Mouse (Mus musculus): ENCODE results near the gene Aco1. TPM values are rescaled to one million over a fixed set of nuclear protein-coding genes. Genes with fewer than 3 reads are reported as not detected.

Gene Aco1
- polyA plus RNA-seq, 1 experiment from 2014 or later, result 51.9 TPM

- H3K4me3 ChIP-seq, result no peak overlapping the region
- no peaks in the 10 kb centered on the region for H3K9me3 ChIP-seq
- H3K9ac ChIP-seq, result no peak overlapping the region
- no peaks in the 10 kb centered on the region for H3K27me3 ChIP-seq
- no peak overlapping the region for H3K4me2 ChIP-seq (replicated peaks)
- peaks cover 5% of the 10 kb centered on the region for H3K4me1 ChIP-seq
- 54% methylated on average over 2 of the region's 2 CpGs for WGBS
- ATAC-seq (ENCODE audit: low FRiP score, low read depth), result no peak
- peaks cover 76% of the 10 kb centered on the region for H3K36me3 ChIP-seq
- H3K27ac ChIP-seq, result no peak overlapping the region
These were observed 49.4 kb downstream of the Aco1 start for GRCm38 (mm10) chr4:40192246-40192645.

GRCm38 (mm10) chr4:40193461-40193860, 50.6 kb downstream of the Aco1 start:
- Histone ChIP-seq H3K9me3 (no peaks in the 10 kb centered on the region), H3K27me3 (no peaks in the 10 kb centered on the region), H3K36me3 (peaks cover 76% of the 10 kb centered on the region), H3K4me1 (peaks cover 5% of the 10 kb centered on the region), H3K4me3 (no peak overlapping the region), H3K9ac (no peak overlapping the region), H3K27ac (no peak overlapping the region), H3K4me2 (replicated peaks) (no peak overlapping the region)
- ATAC-seq (ENCODE audit: low FRiP score, low read depth), result no peak
- 87% methylated on average over 9 of the region's 9 CpGs for WGBS

GRCm38 (mm10) chr4:40195336-40195735, 52.5 kb downstream of the Aco1 start:
- 83% methylated on average over 2 of the region's 2 CpGs for WGBS
- H3K9ac ChIP-seq, result no peak overlapping the region
- ATAC-seq (ENCODE audit: low FRiP score, low read depth), result no peak
- no peak overlapping the region for H3K4me2 ChIP-seq (replicated peaks)
- H3K36me3 ChIP-seq, result peaks cover 72% of the 10 kb centered on the region
- no peaks in the 10 kb centered on the region for H3K9me3 ChIP-seq
- H3K27ac ChIP-seq, result no peak overlapping the region
- H3K27me3 ChIP-seq, result no peaks in the 10 kb centered on the region
- H3K4me1 ChIP-seq, result peaks cover 5% of the 10 kb centered on the region
- no peak overlapping the region for H3K4me3 ChIP-seq

GRCm38 (mm10) chr4:40202205-40202604, 59.3 kb downstream of the Aco1 start:
- H3K4me1 ChIP-seq, result no peaks in the 10 kb centered on the region
- WGBS, result 67% methylated on average over 6 of the region's 6 CpGs
- H3K36me3 ChIP-seq, result peaks cover 52% of the 10 kb centered on the region
- no peak overlapping the region for H3K9ac ChIP-seq
- no peak for ATAC-seq (ENCODE audit: low FRiP score, low read depth)
- no peaks in the 10 kb centered on the region for H3K9me3 ChIP-seq
- H3K27ac ChIP-seq, result no peak overlapping the region
- no peak overlapping the region for H3K4me3 ChIP-seq
- H3K4me2 ChIP-seq (replicated peaks), result no peak overlapping the region
- no peaks in the 10 kb centered on the region for H3K27me3 ChIP-seq

- WGBS, result 92% methylated on average over 3 of the region's 3 CpGs
- Histone ChIP-seq H3K4me1 (no peaks in the 10 kb centered on the region), H3K4me3 (no peak overlapping the region), H3K27me3 (no peaks in the 10 kb centered on the region), H3K9ac (no peak overlapping the region), H3K36me3 (peaks cover 39% of the 10 kb centered on the region), H3K4me2 (replicated peaks) (no peak overlapping the region), H3K27ac (no peak overlapping the region), H3K9me3 (no peaks in the 10 kb centered on the region)
- no peak for ATAC-seq (ENCODE audit: low FRiP score, low read depth)
These were observed 61.5 kb downstream of the Aco1 start for GRCm38 (mm10) chr4:40204374-40204773.

GRCm38 (mm10) chr4:40205231-40205903, 62.5 kb downstream of the Aco1 start:
- WGBS, result 91% methylated on average over 22 of the region's 22 CpGs

GRCm38 (mm10) chr4:40207701-40208100, 64.8 kb downstream of the Aco1 start:
- Histone ChIP-seq H3K9ac (no peak overlapping the region), H3K27ac (no peak overlapping the region), H3K27me3 (no peaks in the 10 kb centered on the region), H3K4me1 (no peaks in the 10 kb centered on the region), H3K36me3 (peaks cover 42% of the 10 kb centered on the region), H3K9me3 (no peaks in the 10 kb centered on the region), H3K4me3 (no peak overlapping the region), H3K4me2 (replicated peaks) (no peak overlapping the region)
- 66% methylated on average over 5 of the region's 5 CpGs for WGBS
- ATAC-seq (ENCODE audit: low FRiP score, low read depth), result no peak

More at GRCm38 (mm10) chr4:40205231-40205903, 62.5 kb downstream of the Aco1 start:
- Histone ChIP-seq H3K9me3 (no peaks in the 10 kb centered on the region), H3K27ac (no peak overlapping the region), H3K9ac (no peak overlapping the region), H3K4me2 (replicated peaks) (no peak overlapping the region), H3K27me3 (no peaks in the 10 kb centered on the region), H3K4me3 (no peak overlapping the region), H3K4me1 (no peaks in the 10 kb centered on the region), H3K36me3 (peaks cover 38% of the 10 kb centered on the region)
- ATAC-seq (ENCODE audit: low FRiP score, low read depth), result no peak

- no peak overlapping the region for H3K4me2 ChIP-seq (replicated peaks)
- ATAC-seq (ENCODE audit: low FRiP score, low read depth), result no peak
- no peak overlapping the region for H3K27ac ChIP-seq
- no peaks in the 10 kb centered on the region for H3K4me1 ChIP-seq
- no peak overlapping the region for H3K9ac ChIP-seq
- H3K4me3 ChIP-seq, result no peak overlapping the region
- no peaks in the 10 kb centered on the region for H3K9me3 ChIP-seq
- no peaks in the 10 kb centered on the region for H3K27me3 ChIP-seq
- 86% methylated on average over 4 of the region's 6 CpGs for WGBS
- peaks cover 21% of the 10 kb centered on the region for H3K36me3 ChIP-seq
These were observed 69.3 kb downstream of the Aco1 start for GRCm38 (mm10) chr4:40212177-40212576.

GRCm38 (mm10) chr4:40217910-40218309, 75.0 kb downstream of the Aco1 start:
- no peak overlapping the region for H3K4me3 ChIP-seq
- WGBS, result 51% methylated on average over 3 of the region's 3 CpGs
- no peak overlapping the region for H3K4me2 ChIP-seq (replicated peaks)
- H3K27ac ChIP-seq, result no peak overlapping the region
- peaks cover 20% of the 10 kb centered on the region for H3K27me3 ChIP-seq
- no peaks in the 10 kb centered on the region for H3K4me1 ChIP-seq
- no peaks in the 10 kb centered on the region for H3K9me3 ChIP-seq
- no peak for ATAC-seq (ENCODE audit: low FRiP score, low read depth)
- no peak overlapping the region for H3K9ac ChIP-seq
- peaks cover 5% of the 10 kb centered on the region for H3K36me3 ChIP-seq

GRCm38 (mm10) chr4:40218382-40218781, 75.5 kb downstream of the Aco1 start:
- WGBS, result 69% methylated on average over 7 of the region's 7 CpGs
- Histone ChIP-seq H3K9me3 (no peaks in the 10 kb centered on the region), H3K9ac (no peak overlapping the region), H3K36me3 (peaks cover 5% of the 10 kb centered on the region), H3K4me3 (no peak overlapping the region), H3K4me1 (no peaks in the 10 kb centered on the region), H3K27me3 (peaks cover 20% of the 10 kb centered on the region), H3K27ac (no peak overlapping the region), H3K4me2 (replicated peaks) (no peak overlapping the region)
- no peak for ATAC-seq (ENCODE audit: low FRiP score, low read depth)

- WGBS, result 18% methylated on average over 12 of the region's 12 CpGs
- ATAC-seq (ENCODE audit: low FRiP score, low read depth), result no peak
- H3K4me2 ChIP-seq (replicated peaks), result peak overlapping the region; percentile 21; the same call in 1 of the 2 replicates
These were observed 77.6 kb downstream of the Aco1 start for GRCm38 (mm10) chr4:40220437-40220836.

GRCm38 (mm10) chr4:40221004-40221760, 78.3 kb downstream of the Aco1 start:
- no peak overlapping the region for H3K4me2 ChIP-seq (replicated peaks)
- WGBS, result 28% methylated on average over 14 of the region's 14 CpGs

More at GRCm38 (mm10) chr4:40220437-40220836, 77.6 kb downstream of the Aco1 start:
- Histone ChIP-seq H3K27ac (no peak overlapping the region), H3K4me3 (no peak overlapping the region), H3K9me3 (no peaks in the 10 kb centered on the region), H3K36me3 (peaks cover 5% of the 10 kb centered on the region), H3K27me3 (peaks cover 20% of the 10 kb centered on the region), H3K4me1 (no peaks in the 10 kb centered on the region), H3K9ac (peak overlapping the region; percentile 19; the same call in 1 of the 2 replicates)

More at GRCm38 (mm10) chr4:40221004-40221760, 78.3 kb downstream of the Aco1 start:
- Histone ChIP-seq H3K9ac (no peak overlapping the region), H3K9me3 (no peaks in the 10 kb centered on the region), H3K27ac (no peak overlapping the region), H3K4me3 (no peak overlapping the region), H3K4me1 (no peaks in the 10 kb centered on the region), H3K27me3 (peaks cover 20% of the 10 kb centered on the region), H3K36me3 (peaks cover 5% of the 10 kb centered on the region)
- ATAC-seq (ENCODE audit: low FRiP score, low read depth), result no peak
